Mouse (Mus musculus) forelimb bud, embryonic 11.5 days (tissue): Measurements from ENCODE around the gene Tbx15.
A peak's percentile ranks its signal among the peaks of the same experiment; 100 is the strongest.

Experiments
- DNase-seq: peaks from one replicate; pipeline ENCODE4 v3.0.0-alpha.2; 2012; ENCODE audit warnings: low read depth, low spot score

The Tbx15 gene

DNA sequence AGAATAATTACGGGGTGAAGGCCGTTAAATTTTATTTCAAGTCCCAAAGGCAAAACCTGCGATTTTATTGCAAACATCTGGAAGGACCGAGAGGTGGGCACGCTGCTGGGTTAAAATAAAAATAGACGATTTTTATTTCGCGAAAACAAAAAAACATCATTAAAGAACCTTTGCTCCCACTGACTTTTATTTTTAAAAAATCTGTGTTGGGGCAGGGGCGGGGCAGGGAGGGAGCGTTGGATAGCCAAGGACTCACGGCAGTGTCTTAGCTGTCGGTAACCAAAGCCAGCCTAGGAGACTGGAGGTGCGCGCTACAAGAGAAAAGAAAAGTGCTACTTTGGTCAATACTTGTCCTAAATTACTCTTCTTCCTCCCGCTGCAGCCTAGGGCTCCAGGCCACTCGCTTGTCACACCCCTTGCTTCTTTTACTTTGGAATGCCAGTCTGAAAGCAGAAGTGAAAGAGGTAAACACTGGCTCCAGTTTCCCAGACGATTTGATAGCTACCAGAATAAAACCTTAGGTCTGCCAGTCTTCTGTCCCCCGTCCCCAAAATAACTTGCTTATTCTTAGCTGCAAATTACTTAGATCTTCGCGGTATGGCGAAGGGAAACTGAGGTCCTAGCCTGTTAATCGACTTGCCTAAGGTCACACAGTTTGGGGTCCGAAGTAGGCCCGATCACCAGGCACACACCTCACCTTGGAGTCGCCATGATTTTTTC lies 8.8 kb downstream of the Tbx15 start:
- DNase-seq = peak; percentile 80

DNA sequence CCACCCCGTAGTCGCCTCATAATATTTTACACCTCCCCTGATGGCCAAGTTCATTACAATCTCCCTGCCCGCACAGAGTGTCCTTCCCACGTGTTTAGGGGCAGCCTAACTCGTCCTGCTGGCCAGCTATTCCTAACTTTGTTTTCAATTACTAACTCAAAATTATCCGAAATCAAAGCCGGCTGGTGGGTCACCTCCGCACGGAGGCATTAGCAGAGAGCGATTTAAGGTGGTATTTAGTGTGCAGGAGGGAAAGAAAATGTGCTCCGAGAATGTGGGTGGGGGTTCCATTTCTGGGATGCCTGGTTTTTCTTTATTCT lies 9.3 kb downstream of the Tbx15 start:
- no peak for DNase-seq

- no peak for DNase-seq
These were observed 9.7 kb downstream of the Tbx15 start for GRCm38 (mm10) chr3:99249906-99250305.

DNA sequence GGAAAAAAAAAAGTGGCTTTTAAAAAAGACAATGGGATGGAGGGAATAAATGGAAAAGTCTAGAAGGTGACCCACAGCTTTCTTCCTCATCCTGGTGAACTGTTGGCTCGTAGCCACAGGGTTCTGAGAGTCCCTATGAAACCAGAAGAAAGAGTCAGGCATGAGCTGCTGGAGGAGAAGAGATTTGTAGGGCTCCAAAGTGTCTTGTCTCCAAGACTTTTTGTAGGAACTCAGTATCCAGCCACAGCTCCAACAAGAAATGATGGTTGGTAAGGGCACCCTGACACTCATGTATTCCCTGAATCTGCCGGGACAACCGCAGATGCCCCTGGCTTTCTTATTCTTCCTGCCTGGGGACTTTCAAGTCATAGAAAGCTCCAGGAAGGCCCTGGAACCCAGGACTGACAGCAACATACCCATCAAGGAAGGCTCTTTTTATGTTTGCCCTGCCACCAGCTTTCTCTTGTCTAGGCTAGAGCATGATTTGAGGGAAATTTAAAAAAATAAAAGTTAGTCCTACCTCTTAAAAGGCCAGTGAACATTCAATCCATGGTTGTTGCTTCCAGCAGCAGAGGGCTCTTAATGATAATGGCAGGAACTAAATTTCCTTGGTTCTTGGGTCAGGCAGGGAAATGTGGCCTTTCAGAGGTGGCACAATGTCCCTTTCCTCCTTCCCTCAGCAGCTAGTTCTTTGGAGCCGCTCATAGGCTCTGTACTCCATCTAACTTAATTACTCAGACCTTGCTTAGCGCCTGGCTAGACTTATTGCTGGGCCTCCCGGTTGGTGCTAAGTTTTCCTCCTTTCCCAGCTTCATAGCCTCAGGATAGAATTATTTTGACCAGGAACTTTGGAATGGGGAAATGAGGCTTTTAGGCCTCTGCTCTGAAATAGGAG lies 11.3 kb downstream of the Tbx15 start:
- DNase-seq = no peak

- no peak for DNase-seq
These were observed 12.4 kb downstream of the Tbx15 start for GRCm38 (mm10) chr3:99252461-99253091.

- DNase-seq = peak; percentile 93
These were observed 12.9 kb downstream of the Tbx15 start for GRCm38 (mm10) chr3:99253092-99253488.

DNA sequence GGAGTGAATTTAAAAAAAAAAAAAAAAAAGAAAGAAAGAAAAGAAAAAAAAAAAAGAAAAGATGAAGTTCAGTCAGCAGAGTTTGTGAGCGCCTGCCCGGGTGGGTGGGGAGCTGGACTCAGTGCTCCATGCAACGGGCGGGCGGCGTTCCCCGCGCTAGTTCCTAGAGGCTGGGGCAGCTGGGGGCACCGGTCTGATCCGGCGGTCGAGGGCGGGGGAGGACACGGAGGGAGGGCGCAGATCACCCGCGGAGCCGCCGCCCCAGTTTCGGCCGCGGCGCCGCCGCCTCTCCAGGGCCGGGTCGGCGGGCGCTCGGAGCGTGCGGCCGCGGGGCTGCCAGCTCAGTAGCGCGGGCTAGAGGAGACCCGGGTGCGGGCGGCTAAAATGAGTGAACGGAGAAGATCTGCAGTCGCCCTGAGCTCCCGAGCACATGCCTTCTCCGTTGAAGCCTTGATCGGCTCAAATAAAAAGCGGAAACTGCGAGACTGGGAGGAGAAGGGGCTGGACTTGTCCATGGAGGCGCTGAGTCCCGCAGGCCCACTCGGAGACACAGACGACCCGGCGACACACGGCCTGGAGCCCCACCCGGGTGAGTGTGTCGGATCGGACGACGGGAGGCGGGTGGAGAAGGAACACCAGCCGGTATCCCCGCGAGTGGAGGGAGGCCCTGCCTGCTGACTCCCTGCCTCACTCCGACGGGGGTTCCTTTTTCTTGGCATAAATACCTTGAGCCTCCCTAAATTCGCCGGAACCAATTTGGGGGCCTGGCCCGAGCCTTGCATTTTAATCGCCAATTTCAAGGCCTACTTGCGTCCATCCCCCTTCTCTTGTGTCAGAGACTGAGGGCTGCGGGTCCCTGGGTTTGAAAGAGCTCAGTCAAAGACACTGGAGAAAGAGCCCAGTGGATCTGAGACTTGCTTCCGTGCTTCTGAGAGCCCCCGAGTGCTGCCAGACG lies 13.6 kb downstream of the Tbx15 start:
- no peak for DNase-seq

- no peak for DNase-seq
These were observed 14.5 kb downstream of the Tbx15 start for GRCm38 (mm10) chr3:99254559-99255151.

- DNase-seq = no peak
These were observed 15.5 kb downstream of the Tbx15 start for GRCm38 (mm10) chr3:99255411-99256365.

DNA sequence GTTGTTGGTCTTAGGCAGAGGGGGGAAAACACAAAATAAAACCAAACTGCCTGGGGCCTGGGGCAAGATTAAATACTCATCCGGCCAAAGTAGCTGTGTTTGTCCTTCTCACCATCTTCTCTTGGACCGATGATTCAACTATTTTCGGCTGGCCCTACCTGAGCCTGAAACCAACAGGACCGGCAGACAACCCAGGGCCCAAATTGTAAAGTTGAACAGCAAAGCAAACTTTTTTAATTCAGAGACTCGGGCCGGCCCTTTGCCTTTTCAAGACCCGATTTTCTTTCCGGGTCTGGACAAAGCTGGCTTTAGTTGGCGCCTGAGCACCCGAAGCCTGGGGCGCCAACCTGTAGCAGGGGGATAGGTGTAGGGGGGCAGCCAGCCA lies 16.2 kb downstream of the Tbx15 start:
- DNase-seq = no peak

DNA sequence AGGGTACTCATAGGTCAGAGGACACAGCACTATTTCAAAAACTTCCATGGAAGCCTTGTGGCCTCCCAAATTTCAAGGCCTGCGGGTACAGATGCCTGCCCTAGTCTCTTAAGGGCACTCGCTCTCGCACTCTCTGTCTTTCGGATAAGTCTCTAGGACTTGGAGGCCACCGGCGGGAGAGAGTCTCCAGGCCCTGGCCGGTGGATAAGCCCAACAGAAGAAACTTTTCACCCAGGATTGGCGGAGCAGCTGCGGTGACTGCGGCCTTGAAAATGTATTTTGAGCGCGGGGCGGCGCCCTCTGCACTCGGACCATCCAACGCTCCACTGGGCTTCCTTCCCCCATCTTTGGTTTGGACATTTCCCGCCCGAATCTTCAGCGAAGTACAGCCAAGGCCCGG lies 16.6 kb downstream of the Tbx15 start:
- DNase-seq = peak; percentile 74

DNA sequence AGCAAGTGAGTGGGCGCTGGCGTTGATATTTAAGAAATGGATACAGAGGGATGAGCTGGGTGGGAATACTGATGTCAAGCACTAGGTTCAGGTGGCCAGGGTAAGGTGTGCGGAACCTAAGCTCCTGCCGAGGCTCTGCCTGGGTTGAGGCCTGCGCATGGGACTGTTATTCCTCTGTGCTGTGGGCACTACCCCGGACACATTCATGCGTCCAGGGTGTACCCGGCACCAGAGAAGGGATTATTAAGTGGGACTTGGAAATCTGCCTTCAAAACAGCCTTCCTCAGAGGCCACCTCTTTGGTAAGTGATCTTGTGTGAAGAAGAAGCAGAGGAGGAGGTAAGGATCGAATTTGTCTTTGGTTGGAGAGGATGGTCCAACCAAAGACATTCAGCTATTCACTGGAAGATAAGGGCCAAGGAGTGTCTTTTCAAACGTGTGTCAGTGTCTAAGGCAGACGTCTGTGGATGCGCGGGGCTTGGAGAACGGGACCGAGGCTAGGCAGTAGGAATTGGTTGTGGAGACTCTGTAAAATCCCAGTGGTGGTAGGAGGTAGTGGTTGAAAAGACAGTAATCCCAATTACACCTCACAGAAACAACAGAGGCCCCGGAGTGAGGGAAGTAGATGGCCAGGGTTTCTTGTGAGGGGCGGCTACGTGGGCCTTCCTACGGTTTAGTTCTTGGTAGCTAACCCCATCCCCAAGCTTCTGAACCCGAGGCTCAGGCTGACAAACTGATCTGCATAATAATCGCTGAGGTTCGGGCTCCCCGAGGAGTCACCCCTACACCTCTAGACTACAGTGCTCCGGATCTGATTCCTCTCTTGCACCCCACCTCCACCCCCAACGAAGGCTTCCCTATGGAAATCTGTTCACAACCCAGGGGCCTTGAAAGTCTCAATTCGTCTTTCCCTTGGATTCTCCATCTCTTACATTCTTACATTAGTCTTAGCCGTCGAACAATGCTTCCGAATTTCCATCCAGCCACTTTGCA lies 17.7 kb downstream of the Tbx15 start:
- DNase-seq = no peak

- no peak for DNase-seq
These were observed 19.6 kb downstream of the Tbx15 start for GRCm38 (mm10) chr3:99259741-99260270.

DNA sequence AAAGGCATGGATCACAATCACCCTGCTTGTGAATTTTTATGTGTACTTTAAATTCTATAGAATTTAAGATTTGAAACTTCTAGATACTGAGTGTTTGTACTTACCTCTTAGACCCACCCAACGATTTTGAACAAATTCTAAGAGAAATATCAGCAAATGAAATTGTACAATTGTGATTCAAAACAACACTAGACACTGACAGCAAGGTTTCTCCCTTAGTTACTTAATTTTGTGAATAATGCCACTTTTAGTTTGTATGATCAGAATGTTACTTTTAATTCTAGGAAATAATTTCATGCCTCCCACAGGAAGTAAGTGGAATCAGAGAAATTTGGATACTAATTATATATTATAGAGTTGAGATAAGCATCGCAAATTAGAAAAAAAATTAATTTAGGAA lies 20.2 kb downstream of the Tbx15 start:
- no peak for DNase-seq

DNA sequence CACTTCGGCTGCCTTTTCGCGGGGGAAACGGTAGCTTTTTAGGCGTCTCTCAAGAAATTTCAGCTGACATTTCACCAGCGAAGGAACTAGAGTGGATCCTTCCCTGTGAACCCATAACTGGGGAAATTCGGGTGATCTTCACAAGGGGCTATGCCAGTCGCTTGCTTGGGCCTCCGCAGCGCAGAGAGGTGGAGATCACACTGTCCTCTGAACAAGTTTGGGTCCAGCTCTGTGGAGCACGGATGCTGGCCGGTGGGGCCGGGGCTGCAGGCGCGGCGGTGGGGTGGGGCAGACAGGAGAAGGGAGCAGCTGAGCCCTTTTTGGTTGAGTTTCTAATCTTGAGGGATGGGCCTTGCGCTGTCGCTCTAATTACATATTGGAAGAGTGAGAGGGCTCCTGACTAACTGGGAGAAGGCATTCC lies 21.2 kb downstream of the Tbx15 start:
- no peak for DNase-seq

DNA sequence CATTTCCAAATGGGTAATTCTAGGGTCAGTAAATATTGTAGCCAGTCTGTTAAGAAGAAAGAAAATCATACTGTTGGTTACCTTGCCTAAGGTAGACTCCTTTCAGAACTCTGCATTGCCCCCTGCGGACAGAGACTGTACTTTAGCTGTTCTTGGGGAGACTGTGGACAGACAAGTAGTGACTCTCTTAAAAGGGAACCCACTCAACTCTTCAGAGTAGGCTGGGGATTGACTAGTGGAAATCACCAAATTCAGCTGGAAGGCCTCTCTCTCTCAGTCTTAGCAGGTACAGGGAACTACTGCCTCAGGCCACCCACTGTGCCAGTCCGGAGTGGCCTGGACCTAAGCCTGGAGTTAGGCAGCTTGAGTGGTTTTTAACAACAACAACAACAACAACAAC lies 21.8 kb downstream of the Tbx15 start:
- DNase-seq = no peak

GRCm38 (mm10) chr3:99263471-99263903 lies 23.3 kb downstream of the Tbx15 start:
- DNase-seq = no peak

- DNase-seq = no peak
These were observed 24.5 kb downstream of the Tbx15 start for GRCm38 (mm10) chr3:99264695-99265094.
